Mouse (Mus musculus) bone marrow macrophage, adult 2 months (primary cell): ENCODE measurements around the gene Mrnip. TPM values are rescaled to one million over a fixed set of nuclear protein-coding genes. Genes with fewer than 3 reads are reported as not detected.

Experiments
- H3K27ac ChIP-seq: 2 replicates; pipeline ENCODE4 v1.5.1; 2012; ENCODE audit warnings: low read depth, low read length; ENCODE audit not compliant: insufficient read depth
- H3K4me1 ChIP-seq: 2 replicates; pipeline ENCODE4 v1.6.1; 2012; ENCODE audit warnings: low read length; ENCODE audit not compliant: control insufficient read depth, insufficient read depth
- H3K4me3 ChIP-seq: 2 replicates; pipeline ENCODE4 v1.5.1; 2012; ENCODE audit warnings: mild to moderate bottlenecking, low read length, moderate library complexity; ENCODE audit not compliant: insufficient read depth
- CTCF ChIP-seq: IDR thresholded peaks from 2 replicates; pipeline ENCODE4 v1.5.1; 2012; ENCODE audit warnings: low read depth, mild to moderate bottlenecking, low read length, moderate library complexity
- POLR2A ChIP-seq: IDR thresholded peaks from 2 replicates; pipeline ENCODE4 v1.6.1; 2012; ENCODE audit warnings: mild to moderate bottlenecking, low read depth, low read length, borderline replicate concordance
- polyA plus RNA-seq: library from polyadenylated mRNA; stranded (reverse); fragments of >200 nt; gene quantifications from 2 replicates; pipeline ENCODE4 v1.2.4, GENCODE M21; 2012; ENCODE audit not compliant: missing spikeins, insufficient read depth, insufficient read length

Gene Mrnip
- 3.3 and 3.6 TPM in 2 replicates for polyA plus RNA-seq

- Histone ChIP-seq H3K27ac (peak within 1 kb of the TSS; percentile 51), H3K4me3 (peak within 1 kb of the TSS; percentile 91), H3K4me1 (peaks cover 21% of the 10 kb centered on the region)
These were observed at the start of gene Mrnip for GRCm38 (mm10) chr11:50174111-50174729. TSS of gene Mrnip (plus strand) at chr11:50174444.

GRCm38 (mm10) chr11:50127781-50128180 is 46.5 kb upstream of the Mrnip start:
- Histone ChIP-seq H3K27ac (no peak overlapping the region), H3K4me3 (no peak overlapping the region), H3K4me1 (peaks cover 8% of the 10 kb centered on the region)
- TF ChIP-seq CTCF = no peak
- no peak for TF ChIP-seq POLR2A

GRCm38 (mm10) chr11:50130811-50131766 is 43.2 kb upstream of the Mrnip start, which contains the start of gene Tbc1d9b:
TSS of gene Tbc1d9b (plus strand) at chr11:50131396.
- TF ChIP-seq CTCF = peak; percentile 57
- TF ChIP-seq POLR2A = no peak
- Histone ChIP-seq H3K4me3 (peak within 1 kb of the TSS; percentile 88), H3K27ac (peak within 1 kb of the TSS; percentile 54), H3K4me1 (peaks cover 26% of the 10 kb centered on the region)

GRCm38 (mm10) chr11:50131801-50132201 is 42.4 kb upstream of the Mrnip start:
- no peak for TF ChIP-seq POLR2A
- TF ChIP-seq CTCF = no peak
- Histone ChIP-seq H3K4me1 (peaks cover 26% of the 10 kb centered on the region), H3K4me3 (peak overlapping the region; percentile 88), H3K27ac (peak overlapping the region; percentile 46; the same call in 1 of the 2 replicates)

GRCm38 (mm10) chr11:50132265-50132664 is 42.0 kb upstream of the Mrnip start:
- Histone ChIP-seq H3K4me3 (peak overlapping the region; percentile 88), H3K4me1 (peaks cover 26% of the 10 kb centered on the region), H3K27ac (no peak overlapping the region)
- TF ChIP-seq CTCF = no peak
- TF ChIP-seq POLR2A = no peak

- TF ChIP-seq POLR2A (no peak), CTCF (no peak)
- Histone ChIP-seq H3K27ac (peak overlapping the region; percentile 60), H3K4me3 (peak overlapping the region; percentile 5; the same call in 1 of the 2 replicates), H3K4me1 (peaks cover 26% of the 10 kb centered on the region)
These were observed 39.9 kb upstream of the Mrnip start for GRCm38 (mm10) chr11:50134136-50134859.

- H3K27ac ChIP-seq = no peak overlapping the region
These were observed 35.9 kb upstream of the Mrnip start for GRCm38 (mm10) chr11:50138206-50138822.

GRCm38 (mm10) chr11:50139571-50139970 is 34.7 kb upstream of the Mrnip start:
- Histone ChIP-seq H3K27ac (no peak overlapping the region), H3K4me3 (no peak overlapping the region), H3K4me1 (peaks cover 5% of the 10 kb centered on the region)
- no peak for TF ChIP-seq CTCF
- TF ChIP-seq POLR2A = no peak

More at GRCm38 (mm10) chr11:50138206-50138822, 35.9 kb upstream of the Mrnip start:
- TF ChIP-seq CTCF = no peak
- no peak for TF ChIP-seq POLR2A
- Histone ChIP-seq H3K4me3 (no peak overlapping the region), H3K4me1 (peaks cover 15% of the 10 kb centered on the region)

GRCm38 (mm10) chr11:50145529-50145928 is 28.7 kb upstream of the Mrnip start:
- TF ChIP-seq POLR2A = no peak
- TF ChIP-seq CTCF = no peak
- Histone ChIP-seq H3K4me1 (peaks cover 10% of the 10 kb centered on the region), H3K4me3 (no peak overlapping the region), H3K27ac (no peak overlapping the region)
